36 mouse cellular contexts compared by ENCODE assay signal in genomic region chr5:123521621-123522020, GRCm38 (mm10). TPM values are rescaled to one million over a fixed set of nuclear protein-coding genes. Genes with fewer than 3 reads are reported as not detected.
DNase-seq lines count a peak whose midpoint lies in the region; ATAC-seq lines count a peak whose summit lies in the region.
"Had no signal": no experiment of that assay in that cellular context is flagged by ENCODE, and none has a peak within 500 bp of the region (broad histone marks: within the 10 kb centered on the region; RNA-seq: fewer than 3 reads in every experiment).

No protein-coding gene starts in this region.

- ATAC-seq in cerebellum, adult (ENCODE audit: insufficient number of reproducible peaks, low FRiP score, low TSS enrichment): no peak
- ATAC-seq in hindbrain, embryonic 13.5 days (ENCODE audit: low FRiP score): no peak
- ATAC-seq: activated CD4-positive, CD25-positive, alpha-beta regulatory T cell, adult 4 months; forebrain, postnatal 0 days; intestine, postnatal 0 days had no signal

- 0 out of 2 replicates have a peak overlapping the region, but pooled peaks have one; percentile 35 for H3K9ac ChIP-seq in hindbrain, embryonic 13.5 days
- H3K9ac ChIP-seq: forebrain, postnatal 0 days; heart, embryonic 15.5 days; liver, embryonic 15.5 days; lung, embryonic 14.5 days; midbrain, embryonic 12.5 days had no signal

- intact Hi-C loops in gastrocnemius, postnatal 14 days (cut with DNase I; ENCODE audit: low total_unique reads): no loop called here

- no peak overlapping the region for H3K27ac ChIP-seq in hindbrain, embryonic 13.5 days
- H3K27ac ChIP-seq in hindbrain, embryonic 10.5 days: no peak overlapping the region
- H3K27ac ChIP-seq: forebrain, embryonic 10.5 days; heart, embryonic 15.5 days; liver, embryonic 15.5 days; midbrain, embryonic 12.5 days; neural tube, embryonic 13.5 days had no signal

- no peaks in the 10 kb centered on the region for H3K27me3 ChIP-seq in hindbrain, embryonic 13.5 days
- H3K27me3 ChIP-seq in hindbrain, embryonic 10.5 days (ENCODE audit: insufficient read depth, poor library complexity, severe bottlenecking): no peaks in the 10 kb centered on the region
- H3K27me3 ChIP-seq: CH12.LX; heart, embryonic 15.5 days; liver, embryonic 15.5 days; neural tube, embryonic 13.5 days had no signal

- no peak overlapping the region; the same call in 1 of the 2 replicates for H3K4me2 ChIP-seq in hindbrain, embryonic 13.5 days
- H3K4me2 ChIP-seq: heart, embryonic 15.5 days; lung, embryonic 14.5 days; midbrain, embryonic 12.5 days had no signal

- no peaks in the 10 kb centered on the region for H3K9me3 ChIP-seq in hindbrain, embryonic 13.5 days
- no peaks in the 10 kb centered on the region for H3K9me3 ChIP-seq in hindbrain, embryonic 10.5 days
- H3K9me3 ChIP-seq: forebrain, embryonic 10.5 days; heart, embryonic 15.5 days; liver, embryonic 15.5 days; midbrain, embryonic 12.5 days; neural tube, embryonic 13.5 days had no signal

- peak; percentile 2 for DNase-seq in cerebellum, adult 9-11 months
- peak; percentile 4 for DNase-seq in gastrocnemius, postnatal 25 days
- no peak for DNase-seq in gastrocnemius, postnatal 14 days
- no peak for DNase-seq in hindbrain, embryonic 10.5 days (ENCODE audit: low spot score)
- DNase-seq in urinary bladder, postnatal 4 days (ENCODE audit: low spot score in 2 of 2): peak; percentile 7 to 16
- no peak for DNase-seq in urinary bladder, adult 18-20 months (ENCODE audit: low spot score in 2 of 2)
- DNase-seq: adrenal gland, adult 2 months; adrenal gland, postnatal 36 days; forebrain, postnatal 0 days; kidney, adult 9 months; kidney, postnatal 10 days; layer of hippocampus, postnatal 36 days; left cerebral cortex, postnatal 4 days; lung, embryonic 14.5 days; lung, postnatal 36 days; thymus, postnatal 25 days had no signal

- whole genome bisulfite sequencing in hindbrain, embryonic 13.5 days: 85% methylated on average over 1 of the region's 1 CpGs
- WGBS in hindbrain, embryonic 10.5 days: 87% methylated on average over 1 of the region's 1 CpGs

- no peak overlapping the region for H3K4me3 ChIP-seq in hindbrain, embryonic 13.5 days
- no peak overlapping the region for H3K4me3 ChIP-seq in hindbrain, embryonic 10.5 days
- H3K4me3 ChIP-seq: heart, embryonic 15.5 days; midbrain, embryonic 12.5 days; neural tube, embryonic 13.5 days had no signal

- peaks cover 33% of the 10 kb centered on the region for H3K36me3 ChIP-seq in hindbrain, embryonic 13.5 days
- peaks cover 35% of the 10 kb centered on the region for H3K36me3 ChIP-seq in hindbrain, embryonic 10.5 days

- H3K4me1 ChIP-seq in hindbrain, embryonic 13.5 days (replicated peaks): peaks cover 30% of the 10 kb centered on the region
- peaks cover 33% of the 10 kb centered on the region for H3K4me1 ChIP-seq in hindbrain, embryonic 10.5 days (replicated peaks)

RNA-seq across cellular contexts. Expression of gene Diablo, which starts 2.4 kb away (rescaled TPM):
- total RNA-seq in gastrocnemius, postnatal 25 days (2021): 10 to 100 TPM; 40.6 to 43.9 TPM
- total RNA-seq in gastrocnemius, postnatal 14 days (2021): 10 to 100 TPM; 35.7 to 36.8 TPM
- 119 and 120 TPM in 2 replicates for polyA plus RNA-seq in hindbrain, embryonic 13.5 days (2015; fragmentation: Nextera tagmentation; extraction: Ambion mirVana)
- 149 and 152 TPM in 2 replicates for polyA plus RNA-seq in hindbrain, embryonic 10.5 days (2016; fragmentation: Nextera tagmentation; extraction: Ambion mirVana)

RNA-seq across cellular contexts. Expression of gene Gm49027, which starts 3.7 kb away (rescaled TPM):
- under 1 TPM in 1 of 2 experiments, not detected in 1; 0.83 TPM for total RNA-seq in gastrocnemius, postnatal 25 days (2021)
- under 1 TPM; 0.16 to 0.29 TPM for total RNA-seq in gastrocnemius, postnatal 14 days (2021)
- 3.5 and 4.8 TPM in 2 replicates for polyA plus RNA-seq in hindbrain, embryonic 13.5 days (2015; fragmentation: Nextera tagmentation; extraction: Ambion mirVana)
- not detected in 2 replicates for polyA plus RNA-seq in hindbrain, embryonic 10.5 days (2016; fragmentation: Nextera tagmentation; extraction: Ambion mirVana)
- total RNA-seq: liver, adult 2 months had no signal
- polyA plus RNA-seq: activated CD4-positive, CD25-positive, alpha-beta regulatory T cell, adult 4 months; C2C12; forebrain, embryonic 10.5 days had no signal

RNA-seq across cellular contexts. Expression of gene B3gnt4, which starts 11.4 kb away (rescaled TPM):
- total RNA-seq in gastrocnemius, postnatal 25 days (2021): not detected
- total RNA-seq in gastrocnemius, postnatal 14 days (2021): not detected
- 1.1 and 1.6 TPM in 2 replicates for polyA plus RNA-seq in hindbrain, embryonic 13.5 days (2015; fragmentation: Nextera tagmentation; extraction: Ambion mirVana)
- polyA plus RNA-seq in hindbrain, embryonic 10.5 days (2016; fragmentation: Nextera tagmentation; extraction: Ambion mirVana): 1.3 and 1.4 TPM in 2 replicates
- total RNA-seq: liver, adult 2 months; megakaryocyte, adult 5-6 weeks had no signal
- polyA plus RNA-seq: liver, adult 2 months; liver, embryonic 15.5 days had no signal

RNA-seq across cellular contexts. Expression of gene Il31, which starts 32.3 kb away (rescaled TPM):
- total RNA-seq in gastrocnemius, postnatal 25 days (2021): not detected
- not detected for total RNA-seq in gastrocnemius, postnatal 14 days (2021)
- not detected in 2 replicates for polyA plus RNA-seq in hindbrain, embryonic 13.5 days (2015; fragmentation: Nextera tagmentation; extraction: Ambion mirVana)
- not detected in 2 replicates for polyA plus RNA-seq in hindbrain, embryonic 10.5 days (2016; fragmentation: Nextera tagmentation; extraction: Ambion mirVana)
- total RNA-seq: adrenal gland, adult 2 months; adrenal gland, postnatal 36 days; CH12.LX; ES-E14; forebrain, postnatal 0 days; layer of hippocampus, postnatal 36 days; left cerebral cortex, postnatal 4 days; liver, adult 2 months; megakaryocyte, adult 5-6 weeks had no signal
- polyA plus RNA-seq: activated CD4-positive, CD25-positive, alpha-beta regulatory T cell, adult 4 months; adrenal gland, adult 2 months; brain, embryonic 14.5 days; C2C12; cerebellum, adult 2 months; embryonic facial prominence, embryonic 11.5 days; forebrain, embryonic 10.5 days; forebrain, postnatal 0 days; gonadal fat pad, adult 2 months; heart, embryonic 15.5 days; hindbrain, embryonic 11.5 days; intestine, postnatal 0 days; large intestine, adult 2 months; liver, adult 2 months; lung, embryonic 14.5 days; midbrain, embryonic 12.5 days; neural tube, embryonic 13.5 days had no signal

RNA-seq across cellular contexts. Expression of gene Lrrc43, which starts 32.5 kb away (rescaled TPM):
- not detected for total RNA-seq in gastrocnemius, postnatal 25 days (2021)
- total RNA-seq in gastrocnemius, postnatal 14 days (2021): not detected
- 0.16 and 0.22 TPM in 2 replicates for polyA plus RNA-seq in hindbrain, embryonic 13.5 days (2015; fragmentation: Nextera tagmentation; extraction: Ambion mirVana)
- 0.07 and 0.31 TPM in 2 replicates for polyA plus RNA-seq in hindbrain, embryonic 10.5 days (2016; fragmentation: Nextera tagmentation; extraction: Ambion mirVana)
- total RNA-seq: adrenal gland, adult 2 months; adrenal gland, postnatal 36 days; CH12.LX; ES-E14; liver, adult 2 months; megakaryocyte, adult 5-6 weeks had no signal
- polyA plus RNA-seq: activated CD4-positive, CD25-positive, alpha-beta regulatory T cell, adult 4 months; adrenal gland, adult 2 months; C2C12; embryonic facial prominence, embryonic 11.5 days; forebrain, embryonic 10.5 days; intestine, postnatal 0 days; large intestine, adult 2 months; liver, adult 2 months; liver, embryonic 15.5 days; lung, embryonic 14.5 days had no signal

Comparison
In these comparisons a context has a peak if more than half of its experiments do, and no peak if none do; other contexts are left out.
1. DNase-seq: peak in cerebellum, adult 9-11 months (single experiment), gastrocnemius, postnatal 25 days (single experiment) and urinary bladder, postnatal 4 days (2 of 2); none in gastrocnemius, postnatal 14 days (single experiment), hindbrain, embryonic 10.5 days (single experiment) and urinary bladder, adult 18-20 months (0 of 2).